In the genomic region with DNA sequence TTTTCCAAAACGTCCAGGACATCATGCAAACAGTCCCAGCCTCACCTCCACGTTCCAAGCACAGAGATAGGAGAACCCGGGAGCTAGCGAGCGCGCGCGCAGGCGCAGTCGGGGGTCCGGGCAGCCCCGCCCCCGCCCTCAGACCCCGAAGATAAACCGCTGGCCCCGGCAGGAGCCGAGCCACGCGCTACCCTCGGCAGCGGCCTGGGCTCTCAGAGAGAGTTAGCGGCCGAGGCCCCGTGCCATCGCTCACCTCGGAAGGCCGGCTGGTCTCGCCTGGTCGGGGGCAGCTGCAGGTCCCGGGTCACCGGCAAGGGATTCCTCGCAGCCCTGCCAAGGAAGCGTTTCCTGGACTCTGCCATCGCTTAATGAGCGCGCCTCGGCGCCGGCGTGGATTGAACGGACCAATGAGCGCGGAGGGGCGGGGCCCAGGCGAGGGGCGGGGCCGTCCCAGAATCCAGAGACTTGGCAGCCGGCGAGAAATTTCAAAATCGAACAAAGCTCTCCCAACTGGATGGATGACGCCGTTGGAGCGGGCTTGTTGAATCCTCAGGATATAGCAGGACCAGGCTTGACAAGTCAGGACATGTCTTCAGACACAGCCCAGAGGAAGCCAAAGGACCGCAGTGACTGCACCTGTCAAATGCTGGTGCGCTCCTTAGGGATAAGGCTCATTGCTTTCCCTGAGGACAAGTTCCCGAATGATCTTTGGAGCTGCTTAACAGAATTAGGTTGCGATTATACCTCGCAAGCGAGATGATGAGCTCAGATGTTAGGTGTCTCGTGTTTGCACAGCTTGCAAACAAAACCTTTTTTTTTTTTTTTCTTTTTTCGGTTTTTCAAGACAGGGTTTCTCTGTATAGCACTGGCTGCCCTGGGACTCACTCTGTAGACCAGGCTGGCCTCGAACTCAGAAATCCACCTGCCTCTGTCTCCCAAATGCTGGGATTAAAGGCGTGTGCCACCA, we compare ENCODE assay signal across 7 mouse cellular contexts. TPM values are rescaled to one million over a fixed set of nuclear protein-coding genes. Genes with fewer than 3 reads are reported as not detected.
DNase-seq lines count a peak whose midpoint lies in the region; ATAC-seq lines count a peak whose summit lies in the region.

A gene (minus strand): TSS at position 389 of the 967 bp plus-strand sequence.

- H3K9me3 ChIP-seq in embryonic facial prominence, embryonic 11.5 days (replicated peaks; ENCODE audit: control insufficient read depth, low read length) = no peaks in the 10 kb centered on the region
- no peaks in the 10 kb centered on the region for H3K9me3 ChIP-seq in limb, embryonic 10.5 days (replicated peaks)
- H3K9me3 ChIP-seq in midbrain, embryonic 13.5 days = no peaks in the 10 kb centered on the region

- 3% methylated on average over 59 of the region's 63 CpGs for WGBS in embryonic facial prominence, embryonic 11.5 days
- WGBS in limb, embryonic 10.5 days = 4% methylated on average over 63 of the region's 63 CpGs
- WGBS in midbrain, embryonic 13.5 days = 2% methylated on average over 63 of the region's 63 CpGs

- peak within 1 kb of the TSS; percentile 78 for H3K9ac ChIP-seq in embryonic facial prominence, embryonic 11.5 days (replicated peaks; ENCODE audit: low read length)
- peak within 1 kb of the TSS; percentile 66 for H3K9ac ChIP-seq in midbrain, embryonic 13.5 days (replicated peaks)

- H3K4me2 ChIP-seq in embryonic facial prominence, embryonic 11.5 days (ENCODE audit: low read depth, low read length) = peak within 1 kb of the TSS; percentile 69
- H3K4me2 ChIP-seq in midbrain, embryonic 13.5 days (replicated peaks) = peak within 1 kb of the TSS; percentile 73

- H3K27ac ChIP-seq in embryonic facial prominence, embryonic 11.5 days (replicated peaks; ENCODE audit: low read depth, low read length) = peak within 1 kb of the TSS; percentile 70; the same call in 1 of the 2 replicates
- peak within 1 kb of the TSS; percentile 97 for H3K27ac ChIP-seq in limb, embryonic 10.5 days
- peak within 1 kb of the TSS; percentile 81 for H3K27ac ChIP-seq in midbrain, embryonic 13.5 days

- H3K4me1 ChIP-seq in embryonic facial prominence, embryonic 11.5 days (ENCODE audit: control insufficient read depth, insufficient read depth, low read length) = no peaks in the 10 kb centered on the region
- peaks cover 14% of the 10 kb centered on the region for H3K4me1 ChIP-seq in limb, embryonic 10.5 days
- H3K4me1 ChIP-seq in midbrain, embryonic 13.5 days (replicated peaks) = peaks cover 13% of the 10 kb centered on the region

- peak within 1 kb of the TSS; percentile 71 for H3K4me3 ChIP-seq in embryonic facial prominence, embryonic 11.5 days (ENCODE audit: low read depth, low read length)
- peak within 1 kb of the TSS; percentile 83 for H3K4me3 ChIP-seq in limb, embryonic 10.5 days
- peak within 1 kb of the TSS; percentile 62 for H3K4me3 ChIP-seq in midbrain, embryonic 13.5 days (replicated peaks)

- DNase-seq in adrenal gland, postnatal 14 days = peak; percentile 96
- DNase-seq in embryonic facial prominence, embryonic 11.5 days (ENCODE audit: low spot score) = peak; percentile 96
- peak; percentile 89 for DNase-seq in kidney, adult 11 months
- DNase-seq in limb, embryonic 10.5 days (ENCODE audit: low spot score) = peak; percentile 96
- peak; percentile 87 for DNase-seq in spleen, adult 12 weeks (ENCODE audit: low spot score)

- H3K36me3 ChIP-seq in embryonic facial prominence, embryonic 11.5 days (replicated peaks; ENCODE audit: control insufficient read depth, insufficient read depth, low read depth, low read length) = no peaks in the 10 kb centered on the region
- no peaks in the 10 kb centered on the region for H3K36me3 ChIP-seq in limb, embryonic 10.5 days
- no peaks in the 10 kb centered on the region for H3K36me3 ChIP-seq in midbrain, embryonic 13.5 days

- peak; percentile 95 for ATAC-seq in embryonic facial prominence, embryonic 11.5 days (replicated peaks; ENCODE audit: insufficient number of reproducible peaks, low FRiP score, low TSS enrichment, low read depth)
- peak; percentile 93 for ATAC-seq in granulocyte monocyte progenitor cell, adult 5-6 weeks (replicated peaks; ENCODE audit: poor library complexity, severe bottlenecking)
- ATAC-seq in midbrain, embryonic 13.5 days = peak; percentile 97

- no peaks in the 10 kb centered on the region for H3K27me3 ChIP-seq in embryonic facial prominence, embryonic 11.5 days (ENCODE audit: control insufficient read depth, insufficient read depth, low read length)
- H3K27me3 ChIP-seq in limb, embryonic 10.5 days (ENCODE audit: low read depth, poor library complexity, severe bottlenecking) = no peaks in the 10 kb centered on the region
- no peaks in the 10 kb centered on the region for H3K27me3 ChIP-seq in midbrain, embryonic 13.5 days

RNA-seq across cellular contexts. Expression of the gene that starts here (rescaled TPM):
- total RNA-seq in adrenal gland, postnatal 14 days (2021) = 13.2 and 13.3 TPM in 2 replicates
- polyA plus RNA-seq in embryonic facial prominence, embryonic 11.5 days (2014; fragmentation: Nextera tagmentation; extraction: Ambion mirVana) = 62.6 and 66.9 TPM in 2 replicates
- 35.7 and 43.3 TPM in 2 replicates for total RNA-seq in granulocyte monocyte progenitor cell, adult 5-6 weeks (2014; fragmentation: Nextera tagmentation)
- total RNA-seq in granulocyte monocyte progenitor cell, adult 5-6 weeks (2017) = 32.7 and 39.6 TPM in 2 replicates
- polyA plus RNA-seq in limb, embryonic 10.5 days (2016; fragmentation: Nextera tagmentation; extraction: Ambion mirVana) = 41.1 and 43.9 TPM in 2 replicates
- 26.8 and 27.5 TPM in 2 replicates for polyA plus RNA-seq in midbrain, embryonic 13.5 days (2015; fragmentation: Nextera tagmentation; extraction: Ambion mirVana)

Comparison
In these comparisons a context has a peak if more than half of its experiments do, and no peak if none do; other contexts are left out.
1. Peak in every context shown above with its lines: DNase-seq, ATAC-seq, H3K4me3 ChIP-seq and H3K27ac ChIP-seq.